Mouse (Mus musculus) bone marrow, adult 2 months (tissue): ENCODE data around the gene Acta2.

ENCODE experiments used
- CTCF ChIP-seq: fragments of 200-500 bp; IDR thresholded peaks from 2 replicates; pipeline ENCODE4 v1.5.1; 2011; ENCODE audit warnings: low read length, control low read depth; ENCODE audit not compliant: control insufficient read depth, insufficient read depth
- POLR2A ChIP-seq: fragments of 200-500 bp; IDR thresholded peaks from 2 replicates; pipeline ENCODE4 v1.6.1; 2011; ENCODE audit warnings: low read depth, mild to moderate bottlenecking, control low read depth, low read length, borderline replicate concordance; ENCODE audit not compliant: control insufficient read depth

- TF ChIP-seq CTCF, result no peak
- no peak for TF ChIP-seq POLR2A
Measured at GRCm38 (mm10) chr19:34233944-34234343, 21.4 kb downstream of the Acta2 start.
